Mouse (Mus musculus) brain, embryonic 14.5 days (tissue): ENCODE measurements around the gene Trim80. TPM values are rescaled to one million over a fixed set of nuclear protein-coding genes. Genes with fewer than 3 reads are reported as not detected.

Experiments
- DNase-seq: peaks from one replicate; pipeline ENCODE4 v3.0.0-alpha.2; 2011; ENCODE audit warnings: low read depth
- CTCF ChIP-seq: fragments of 200-500 bp; IDR thresholded peaks from 2 replicates; pipeline ENCODE4 v1.5.1; 2012; ENCODE audit warnings: inconsistent platforms, mild to moderate bottlenecking, moderate library complexity, borderline replicate concordance; ENCODE audit not compliant: insufficient read depth, insufficient read length; ENCODE audit errors: extremely low read depth
- POLR2A ChIP-seq: fragments of 200-500 bp; IDR thresholded peaks from 2 replicates; pipeline ENCODE4 v1.6.1; 2012; ENCODE audit warnings: mild to moderate bottlenecking, inconsistent platforms, borderline replicate concordance; ENCODE audit not compliant: poor library complexity, insufficient read depth, insufficient read length, severe bottlenecking; ENCODE audit errors: extremely low read depth
- polyA plus RNA-seq: library from polyadenylated mRNA; depleted of rRNA; stranded (reverse); fragments of >200 nt; gene quantifications from 2 replicates; pipeline ENCODE4 v1.2.3, GENCODE M21; 2012; rRNA removed

Gene Trim80
- polyA plus RNA-seq: 0.04 and 0.12 TPM in 2 replicates

DNA sequence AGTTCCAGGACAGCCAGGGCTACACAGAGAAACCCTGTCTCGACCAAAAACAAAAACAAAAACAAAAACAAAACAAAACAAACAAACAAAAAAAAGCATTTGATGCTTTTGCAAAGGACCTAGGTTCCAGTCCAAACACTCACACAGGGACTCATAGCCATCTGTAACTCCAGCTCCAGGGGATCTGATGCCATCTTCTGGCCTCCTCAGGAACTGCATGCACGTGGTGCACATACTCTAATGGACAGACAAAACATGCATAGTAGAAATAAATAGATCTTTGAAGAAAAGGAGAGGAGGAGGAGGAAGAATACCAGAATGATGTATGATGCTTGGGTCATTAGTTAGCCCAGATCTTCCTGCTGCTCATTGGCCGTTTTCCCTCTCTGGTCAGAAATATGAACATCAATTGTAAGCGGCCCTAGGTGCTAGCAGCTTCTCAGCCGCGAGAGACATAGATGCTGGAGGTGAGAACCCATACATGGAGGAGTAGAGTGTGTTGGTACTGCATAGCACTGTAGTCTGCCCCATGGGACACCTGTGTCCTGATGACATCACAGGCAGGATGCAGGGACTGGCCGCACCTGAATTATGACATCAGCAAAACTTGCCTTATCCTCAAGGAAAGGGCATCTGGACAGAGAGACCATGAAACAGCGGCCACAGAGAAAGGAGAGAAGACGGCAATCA is at the start of gene Trim80:
Trim80 (plus strand) TSS at position 640 of the 690 bp plus-strand sequence.
- DNase-seq: no peak
- TF ChIP-seq CTCF (no peak; the same call in 1 of the 2 replicates), POLR2A (no peak)

DNA sequence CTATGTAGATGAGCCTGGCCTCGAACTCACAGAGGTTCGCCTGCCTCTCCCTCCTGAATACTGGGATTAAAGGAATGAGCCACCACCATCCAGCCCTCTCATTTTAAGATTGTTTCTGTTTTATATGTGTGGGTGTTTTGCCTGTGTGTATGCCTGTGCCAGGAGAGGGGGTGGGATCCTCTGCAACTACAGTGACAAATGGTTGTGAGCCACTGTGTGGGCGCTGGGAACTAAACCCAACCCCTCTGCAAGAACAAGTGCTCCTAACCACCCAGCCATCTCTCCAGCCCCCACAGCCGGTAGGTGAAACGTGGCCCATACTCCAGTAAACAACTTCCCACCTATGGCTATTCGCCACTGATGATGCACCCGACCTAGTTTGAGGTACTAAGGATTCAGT is 49.0 kb upstream of the Trim80 start:
- DNase-seq: no peak
- TF ChIP-seq POLR2A (no peak), CTCF (no peak)

- TF ChIP-seq POLR2A (no peak), CTCF (no peak)
- DNase-seq: no peak
Observed at GRCm38 (mm10) chr11:115393721-115394325, 46.5 kb upstream of the Trim80 start.

DNA sequence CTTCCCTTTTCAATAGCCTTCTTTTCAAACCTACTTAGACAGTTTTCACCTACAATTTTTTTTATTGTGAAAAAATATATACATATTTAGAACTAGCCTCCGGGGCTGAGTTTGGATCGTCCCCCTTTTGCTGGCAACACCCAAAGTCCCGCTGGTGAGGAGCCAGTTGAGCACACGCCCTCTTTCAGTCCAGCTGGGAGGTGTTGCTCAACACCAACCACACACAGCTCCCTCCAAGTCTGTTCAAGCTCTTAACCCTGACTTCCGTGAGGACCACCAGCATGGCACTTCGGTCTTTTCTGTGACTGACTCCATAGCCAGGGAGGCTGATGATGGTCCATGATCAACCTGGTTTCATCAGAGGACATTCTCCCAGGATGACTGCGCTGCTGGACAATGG is 42.3 kb upstream of the Trim80 start:
- DNase-seq: no peak
- no peak for TF ChIP-seq POLR2A
- no peak for TF ChIP-seq CTCF

- TF ChIP-seq POLR2A (no peak), CTCF (no peak)
- no peak for DNase-seq
Observed at GRCm38 (mm10) chr11:115400126-115400525, 40.2 kb upstream of the Trim80 start.

GRCm38 (mm10) chr11:115400630-115401391 is 39.5 kb upstream of the Trim80 start:
- peak; percentile 77 for DNase-seq
- TF ChIP-seq CTCF (no peak), POLR2A (no peak)

- DNase-seq: peak; percentile 95
- TF ChIP-seq CTCF (no peak), POLR2A (peak; percentile 65; the same call in 1 of the 2 replicates)
Observed at GRCm38 (mm10) chr11:115403338-115404124, 36.8 kb upstream of the Trim80 start, which contains the start of gene Mrpl58. Gene Mrpl58 (plus strand): TSS chr11:115403752.

DNA sequence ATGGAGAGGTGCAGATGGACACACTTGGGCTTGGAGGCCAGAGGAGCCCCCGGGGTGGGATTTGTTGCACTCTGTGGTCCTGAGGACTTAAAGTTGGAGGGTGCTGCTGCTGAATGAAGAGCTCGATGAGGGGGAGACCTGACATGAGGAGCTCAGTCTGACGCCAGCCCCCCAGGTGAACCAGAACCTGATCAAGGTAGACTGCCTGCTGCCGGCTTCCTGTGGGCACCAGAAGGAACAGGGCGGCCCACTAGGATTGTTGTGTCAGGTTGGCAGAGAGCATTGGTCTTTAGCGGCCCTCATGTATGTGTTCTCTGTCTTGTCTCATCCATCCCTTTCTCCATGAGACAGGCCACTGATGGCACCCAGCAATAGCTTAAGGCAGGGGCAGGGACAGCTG is 34.6 kb upstream of the Trim80 start:
- TF ChIP-seq POLR2A (no peak), CTCF (no peak)
- no peak for DNase-seq

GRCm38 (mm10) chr11:115406858-115407401 is 33.4 kb upstream of the Trim80 start:
- no peak for DNase-seq
- no peak for TF ChIP-seq CTCF
- TF ChIP-seq POLR2A: no peak

- no peak for DNase-seq
- no peak for TF ChIP-seq CTCF
- no peak for TF ChIP-seq POLR2A
Observed at GRCm38 (mm10) chr11:115408266-115408920, 32.0 kb upstream of the Trim80 start.
